Mouse (Mus musculus): Measurements from ENCODE around the gene Madcam1.
A peak's percentile ranks its signal among the peaks of the same experiment; 100 is the strongest.

The Madcam1 gene

DNA sequence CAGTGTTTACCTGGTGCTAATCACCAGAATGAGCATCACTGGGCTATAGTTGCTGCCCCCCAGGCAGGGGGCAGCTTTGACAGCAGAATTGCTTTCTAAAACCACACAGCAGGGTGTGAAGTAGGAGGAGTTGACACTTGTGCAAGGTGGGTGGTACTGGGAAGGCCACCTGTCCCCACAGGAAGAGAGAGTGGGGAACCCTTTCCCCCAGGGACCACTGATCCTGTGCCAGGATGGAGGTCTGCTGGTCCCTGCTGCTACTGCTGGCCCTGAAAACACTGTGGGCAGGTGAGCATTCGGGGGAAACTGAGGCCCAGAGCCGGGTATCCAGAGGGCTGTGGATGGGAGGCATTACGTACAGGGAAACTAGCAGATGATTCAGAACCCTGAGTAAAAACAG, 24.8 kb downstream of the Madcam1 start:
- no peak for DNase-seq (ENCODE audit: low read depth)

DNA sequence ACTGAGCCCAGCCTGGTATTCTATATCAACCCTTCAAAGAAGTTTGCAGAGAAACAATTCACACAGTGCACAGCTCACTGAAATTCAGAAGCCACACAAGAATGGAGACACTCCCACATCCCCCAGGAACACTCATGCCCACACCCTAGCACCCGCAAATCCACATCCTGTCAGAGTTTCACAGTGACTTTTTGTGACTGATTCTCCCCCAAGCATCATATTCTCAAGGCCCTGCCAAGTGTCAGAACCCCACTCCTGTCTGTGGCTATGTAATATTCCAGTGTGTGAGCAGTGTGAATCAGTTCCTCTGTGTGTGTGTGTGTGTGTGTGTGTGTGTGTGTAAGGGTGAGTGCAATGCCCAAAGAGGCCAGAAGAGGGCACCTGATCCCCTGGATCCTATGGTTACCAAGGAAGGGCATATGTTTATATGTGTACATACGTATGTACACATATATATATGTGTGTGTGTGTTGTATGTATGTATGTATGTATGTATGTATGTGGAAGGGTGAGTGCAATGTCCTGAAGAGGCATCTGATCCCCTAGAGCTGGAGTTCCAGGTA, 27.7 kb downstream of the Madcam1 start:
- no peak for DNase-seq (ENCODE audit: low read depth)

DNA sequence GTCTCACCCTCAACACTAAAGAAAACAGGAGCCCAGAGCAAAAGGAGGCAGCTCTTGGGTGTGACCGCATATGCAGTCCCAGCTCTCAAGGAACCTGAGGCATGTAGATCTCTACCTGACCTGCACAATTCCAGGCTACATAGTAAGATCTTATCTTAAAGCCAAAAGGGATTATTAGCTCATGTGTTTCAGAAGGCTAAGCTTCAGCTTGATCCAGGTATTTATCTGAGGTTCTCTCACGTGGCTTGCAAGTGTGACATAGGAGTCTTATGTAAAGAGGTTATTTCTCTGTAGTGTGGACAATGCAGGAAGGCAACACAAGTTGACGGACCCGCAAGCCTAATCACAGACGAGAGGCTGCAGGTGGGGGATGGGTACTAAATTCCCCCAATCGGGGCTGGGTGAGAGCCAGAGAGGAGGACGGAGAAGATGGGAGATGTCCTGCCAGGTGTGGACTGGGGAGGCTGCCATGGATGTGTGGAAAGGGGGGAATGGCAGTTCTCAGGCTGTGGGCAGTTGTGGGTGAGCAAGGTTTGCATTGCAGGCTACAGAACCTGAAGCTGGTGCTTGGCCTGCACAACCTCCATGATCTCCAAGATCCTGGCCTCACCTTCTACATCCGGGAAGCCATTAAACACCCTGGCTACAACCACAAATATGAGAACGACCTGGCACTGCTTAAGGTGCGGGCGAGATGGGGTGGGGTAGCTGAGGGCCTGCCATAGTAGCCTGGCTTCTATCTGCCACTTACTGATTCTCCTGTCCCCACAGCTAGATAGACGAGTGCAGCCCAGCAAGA, 29.4 kb downstream of the Madcam1 start:
- DNase-seq (ENCODE audit: low read depth) = no peak

DNA sequence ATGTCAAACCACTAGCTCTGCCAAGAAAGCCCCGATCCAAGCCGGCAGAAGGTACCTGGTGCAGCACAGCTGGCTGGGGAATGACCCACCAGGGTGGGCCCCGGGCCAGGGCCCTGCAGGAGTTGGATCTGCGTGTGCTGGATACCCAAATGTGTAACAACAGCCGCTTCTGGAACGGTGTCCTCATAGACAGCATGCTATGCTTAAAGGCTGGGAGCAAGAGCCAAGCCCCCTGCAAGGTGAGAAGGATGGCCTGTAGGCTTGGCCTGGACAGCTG, 30.0 kb downstream of the Madcam1 start:
- no peak for DNase-seq (ENCODE audit: low read depth)

DNA sequence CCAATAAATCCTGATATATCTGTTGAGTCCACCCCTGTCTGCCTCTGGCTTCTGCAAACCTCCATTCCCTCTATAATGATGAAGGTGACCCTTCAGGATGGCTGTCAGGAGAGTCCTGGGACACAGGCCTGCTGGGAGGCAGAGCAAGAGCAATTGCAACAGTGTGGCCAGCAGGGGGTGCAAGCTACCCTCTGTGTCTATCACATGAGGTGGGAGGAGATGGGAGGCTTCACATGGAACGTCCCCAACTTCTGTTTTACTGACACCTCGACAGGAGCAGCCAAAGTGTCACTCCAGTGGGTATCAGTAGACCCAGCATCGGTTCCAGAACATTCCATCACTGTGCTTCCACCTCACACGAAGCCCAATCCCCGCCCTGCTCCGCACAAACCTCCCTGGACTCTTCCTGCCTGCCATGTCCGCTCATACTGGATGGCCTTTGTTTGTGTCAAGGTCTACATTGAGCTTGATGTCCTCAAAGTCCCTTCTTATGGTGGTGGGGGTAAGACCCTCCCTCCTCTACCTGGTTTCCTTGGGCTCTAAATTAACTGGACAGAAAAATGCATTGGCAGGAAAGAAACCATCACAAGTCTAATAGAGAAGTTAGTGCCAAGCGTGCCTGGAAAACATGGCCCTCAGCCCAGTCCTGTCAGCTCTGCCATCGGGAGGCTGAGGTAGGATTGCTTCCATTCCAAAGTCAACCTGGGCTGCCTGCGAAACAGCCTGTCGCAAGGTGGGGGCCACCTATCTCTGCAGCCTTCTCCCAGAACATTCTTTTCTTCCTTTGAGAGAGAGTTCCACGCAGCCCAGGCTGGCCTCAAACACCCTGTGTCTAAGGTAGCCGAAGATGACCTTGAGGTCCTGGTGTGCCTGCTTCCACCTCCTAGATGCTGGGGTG, 31.1 kb downstream of the Madcam1 start:
- DNase-seq (ENCODE audit: low read depth) = peak; percentile 88

DNA sequence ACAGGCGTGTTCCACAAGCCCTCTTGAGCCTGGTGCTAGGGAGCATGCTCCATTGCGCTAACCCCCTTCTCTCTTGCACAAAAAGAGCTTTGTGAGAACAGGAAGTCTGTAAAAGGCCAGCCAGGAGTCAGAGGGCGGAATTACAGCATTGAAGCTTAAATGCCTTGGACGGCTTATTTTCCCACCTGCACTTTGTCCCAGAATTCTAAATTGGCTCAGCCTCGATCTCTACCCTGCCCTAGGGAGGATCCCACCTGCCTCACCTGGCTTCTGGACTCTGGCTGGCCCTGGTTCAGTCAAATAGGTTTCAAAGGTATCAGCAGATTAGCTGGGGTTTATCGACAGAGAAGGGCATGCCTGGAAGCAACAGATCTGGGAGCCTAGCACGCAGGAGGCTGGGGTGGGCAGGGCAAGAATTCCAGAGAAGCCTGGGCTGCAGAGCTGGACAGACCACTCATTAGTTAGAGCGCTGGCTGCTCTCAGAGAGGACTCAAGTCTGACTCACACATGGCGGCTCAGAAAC, 31.8 kb downstream of the Madcam1 start:
- DNase-seq (ENCODE audit: low read depth) = peak; percentile 72

DNA sequence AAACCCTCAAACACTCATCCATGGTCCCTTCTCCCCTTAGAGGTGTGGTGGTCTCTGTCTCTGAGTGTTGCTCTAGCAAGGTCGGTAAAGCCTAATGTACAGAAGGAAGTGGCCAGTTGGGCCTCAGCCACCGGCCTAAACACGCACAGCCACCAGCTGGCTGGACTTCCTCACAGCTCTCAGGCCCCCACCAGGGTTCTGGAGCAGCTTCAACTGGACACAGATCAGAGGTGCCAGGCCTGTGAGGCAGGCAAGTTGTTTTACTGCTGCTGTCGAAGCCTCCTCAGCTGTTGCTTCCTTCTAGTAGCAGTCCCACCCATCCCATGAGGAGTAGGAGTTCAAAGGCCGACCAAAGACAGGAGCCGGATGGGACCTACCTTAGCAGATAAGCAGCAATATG, 33.6 kb downstream of the Madcam1 start:
- DNase-seq (ENCODE audit: low read depth) = no peak

DNA sequence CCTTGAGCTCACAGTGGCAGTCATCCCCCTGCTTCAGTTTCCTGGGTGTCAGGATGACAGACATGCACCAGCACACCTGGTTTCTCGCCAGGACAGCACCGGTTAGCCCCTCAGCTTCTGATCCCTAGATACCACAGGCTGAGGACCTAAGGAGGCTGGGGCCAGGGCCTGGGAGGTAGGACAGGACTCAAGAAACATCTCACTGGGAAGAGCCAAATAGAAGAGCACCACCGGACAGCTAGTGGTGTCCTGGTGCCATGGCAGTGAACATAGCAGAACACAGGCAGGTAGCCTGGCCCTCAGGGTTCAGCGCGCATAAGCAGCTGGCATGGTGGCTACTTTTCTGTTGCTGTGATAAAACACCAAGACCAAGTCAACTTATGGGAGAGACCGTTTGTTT, 34.1 kb downstream of the Madcam1 start:
- no peak for DNase-seq (ENCODE audit: low read depth)

DNA sequence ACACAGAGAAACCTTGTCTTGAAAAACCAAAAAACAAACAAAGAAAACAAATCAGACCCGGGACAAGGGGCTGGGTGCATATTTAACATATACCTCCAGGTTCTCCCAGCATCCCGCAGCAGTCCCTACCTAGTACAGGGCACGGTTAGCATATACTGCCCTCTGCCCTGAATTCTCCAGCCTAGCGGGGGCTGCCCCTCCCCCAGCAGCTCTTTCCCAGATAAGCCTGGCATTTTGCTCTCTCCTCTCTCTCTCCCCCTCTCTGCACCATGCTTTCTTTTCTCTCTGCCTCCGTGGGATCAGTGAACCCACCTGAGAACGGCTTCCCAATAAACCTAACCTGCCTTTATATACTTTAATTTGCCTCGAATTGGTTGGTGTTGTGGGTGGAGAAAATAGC, 36.3 kb downstream of the Madcam1 start:
- DNase-seq (ENCODE audit: low read depth) = no peak

DNA sequence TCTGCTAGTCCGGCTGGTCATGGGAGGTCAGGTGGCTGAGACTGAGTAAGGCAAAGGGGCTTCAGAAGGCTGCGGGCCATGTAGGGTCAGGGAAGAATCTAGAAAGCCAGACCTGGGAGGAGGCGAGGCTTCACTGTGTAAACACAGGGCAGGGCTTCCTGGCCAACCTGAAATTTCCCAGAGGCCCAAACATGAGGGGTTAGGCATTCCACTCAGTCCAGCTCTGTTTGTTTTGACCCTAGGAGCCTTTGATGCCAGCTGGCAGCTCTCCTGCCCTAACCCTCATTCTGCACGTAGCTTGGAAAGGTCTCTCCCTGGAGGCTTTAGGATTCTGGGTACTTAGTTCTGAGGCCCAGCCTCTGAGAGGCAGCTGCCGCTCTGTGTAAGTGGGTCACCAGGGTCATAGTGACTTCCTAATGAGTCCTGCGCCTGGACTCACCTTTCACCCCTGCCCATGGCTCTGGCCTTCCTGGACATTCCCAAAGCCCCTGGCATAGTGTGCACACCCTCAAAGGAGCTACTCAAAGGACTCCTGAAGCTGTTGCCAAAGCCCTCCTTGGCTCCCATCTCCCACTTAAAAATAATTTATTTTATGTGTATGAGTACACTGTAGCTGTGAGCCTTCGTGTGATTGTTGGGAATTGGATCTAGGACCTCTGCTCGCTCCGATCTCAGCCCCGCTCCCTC, 37.2 kb downstream of the Madcam1 start:
- peak; percentile 61 for DNase-seq (ENCODE audit: low read depth)

DNA sequence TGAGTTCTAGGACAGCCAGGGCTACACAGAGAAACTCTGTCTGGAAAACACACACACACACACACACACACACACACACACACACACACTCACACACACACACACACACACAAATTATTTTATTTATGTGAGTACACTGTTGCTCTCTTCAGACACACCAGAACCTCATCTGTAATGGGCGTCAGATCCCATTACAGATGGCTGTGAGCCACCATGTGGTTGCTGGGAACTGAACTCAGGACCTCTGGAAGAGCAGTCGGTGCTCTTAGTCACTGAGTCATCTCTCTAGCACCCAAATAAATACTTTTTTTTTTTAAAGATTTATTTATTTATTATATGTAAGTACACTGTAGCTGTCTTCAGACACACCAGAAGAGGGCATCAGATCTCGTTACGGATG, 38.6 kb downstream of the Madcam1 start:
- peak; percentile 58 for DNase-seq (ENCODE audit: low read depth)

DNA sequence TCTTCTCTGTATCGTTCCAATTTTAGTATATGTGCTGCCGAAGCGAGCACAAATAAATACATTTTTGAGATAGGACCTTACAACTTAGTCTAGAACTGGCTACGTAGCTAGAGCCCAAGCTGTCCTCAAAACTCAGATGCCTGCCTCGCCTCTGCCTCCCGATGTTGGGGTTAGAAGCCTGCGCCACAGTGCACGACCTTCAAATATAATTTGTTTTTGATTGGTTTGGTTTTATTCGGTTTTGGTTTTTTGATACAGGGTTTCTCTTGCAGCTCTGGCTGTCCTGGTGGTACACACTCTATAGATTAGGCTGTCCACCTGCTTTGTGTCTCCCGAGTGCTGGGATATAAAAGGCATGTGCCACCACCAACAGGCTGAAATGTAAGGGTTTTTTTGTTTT, 39.2 kb downstream of the Madcam1 start:
- DNase-seq (ENCODE audit: low read depth) = no peak

DNA sequence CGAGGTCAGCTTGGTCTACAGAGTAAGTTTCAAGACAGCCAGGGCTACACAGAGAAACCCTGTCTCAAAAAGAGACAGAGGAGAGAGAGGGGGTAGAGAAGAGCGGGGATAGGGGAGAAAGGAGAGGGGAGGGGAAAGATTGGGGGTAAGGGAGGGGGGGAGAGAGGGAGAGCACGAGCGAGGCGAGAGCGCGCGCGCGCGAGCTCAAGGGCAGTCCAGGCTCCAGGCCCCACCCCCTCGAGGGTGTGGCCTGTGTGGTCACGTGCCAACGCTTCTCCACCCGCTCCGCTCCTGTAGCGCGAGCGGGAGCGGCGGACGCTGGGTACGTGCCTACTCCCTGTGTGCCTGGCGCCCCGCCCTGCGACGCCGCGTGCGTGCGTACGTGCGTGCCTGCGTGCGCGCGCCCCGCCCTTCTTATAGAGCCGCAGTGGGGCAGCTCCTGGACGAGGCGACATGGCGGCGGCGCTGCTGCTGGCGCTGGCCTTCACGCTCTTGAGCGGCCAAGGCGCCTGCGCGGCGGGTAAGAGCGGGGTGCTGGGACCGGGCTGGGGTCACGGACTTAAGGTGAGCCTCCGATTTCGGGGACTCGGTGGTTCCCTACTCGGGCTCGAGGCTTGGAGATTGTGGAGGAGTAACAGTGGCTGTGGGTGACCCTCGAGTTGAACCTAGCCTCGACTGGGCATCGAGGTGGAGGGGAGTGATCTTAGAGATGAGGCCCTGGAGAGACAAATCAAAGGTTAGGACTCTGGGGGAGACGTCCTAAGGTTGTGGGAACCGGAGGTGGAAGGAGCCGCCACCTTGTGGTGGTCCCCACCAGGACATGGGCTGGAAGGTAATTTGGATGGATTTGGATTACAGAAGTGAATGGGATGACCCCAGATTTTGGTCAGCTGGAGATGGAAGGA, 40.0 kb downstream of the Madcam1 start, which contains the start of gene Bsg:
Gene Bsg, plus strand, starts transcription at position 427 of the 905 bp plus-strand sequence.
- peak; percentile 100 for DNase-seq (ENCODE audit: low read depth)

DNA sequence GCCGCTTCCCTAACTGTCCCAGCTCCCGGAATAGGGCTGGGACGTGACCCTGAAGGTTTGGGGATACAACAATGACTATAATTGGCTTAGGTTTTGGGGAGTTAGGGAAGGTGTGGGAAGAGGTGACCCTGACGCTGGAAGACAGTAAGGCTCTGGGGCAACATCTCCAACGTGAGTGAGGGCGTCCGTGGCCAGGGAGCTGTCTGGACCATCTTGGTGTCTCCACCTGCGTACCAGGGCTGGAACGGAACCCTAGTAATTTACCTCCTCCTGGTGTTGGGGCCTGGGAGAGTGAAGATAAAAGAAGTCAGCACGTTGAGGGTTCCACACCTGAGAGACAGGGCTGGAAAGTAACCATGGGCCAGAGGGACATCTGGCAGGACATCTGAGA, 40.6 kb downstream of the Madcam1 start:
- DNase-seq (ENCODE audit: low read depth) = no peak

DNA sequence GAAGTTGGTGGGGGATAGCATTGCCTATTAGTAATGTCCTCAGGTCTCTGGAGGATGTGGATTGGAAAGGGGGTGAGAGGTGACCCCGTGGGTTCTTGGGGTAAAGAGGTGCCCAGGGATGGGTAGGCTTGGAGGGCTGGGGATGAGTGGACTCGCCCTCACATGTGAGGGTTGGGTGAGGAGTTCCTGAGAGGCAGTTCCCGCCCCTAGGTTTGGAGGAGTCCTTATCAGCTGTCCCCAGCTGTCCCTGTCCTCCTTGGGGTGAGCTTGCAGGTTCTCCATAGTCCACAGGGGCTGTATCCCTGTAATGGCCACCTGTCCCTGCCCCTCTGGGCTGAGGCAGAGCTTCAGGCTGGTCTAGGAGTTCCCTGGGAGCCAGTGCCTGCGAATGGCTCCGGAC, 41.6 kb downstream of the Madcam1 start:
- DNase-seq (ENCODE audit: low read depth) = no peak

DNA sequence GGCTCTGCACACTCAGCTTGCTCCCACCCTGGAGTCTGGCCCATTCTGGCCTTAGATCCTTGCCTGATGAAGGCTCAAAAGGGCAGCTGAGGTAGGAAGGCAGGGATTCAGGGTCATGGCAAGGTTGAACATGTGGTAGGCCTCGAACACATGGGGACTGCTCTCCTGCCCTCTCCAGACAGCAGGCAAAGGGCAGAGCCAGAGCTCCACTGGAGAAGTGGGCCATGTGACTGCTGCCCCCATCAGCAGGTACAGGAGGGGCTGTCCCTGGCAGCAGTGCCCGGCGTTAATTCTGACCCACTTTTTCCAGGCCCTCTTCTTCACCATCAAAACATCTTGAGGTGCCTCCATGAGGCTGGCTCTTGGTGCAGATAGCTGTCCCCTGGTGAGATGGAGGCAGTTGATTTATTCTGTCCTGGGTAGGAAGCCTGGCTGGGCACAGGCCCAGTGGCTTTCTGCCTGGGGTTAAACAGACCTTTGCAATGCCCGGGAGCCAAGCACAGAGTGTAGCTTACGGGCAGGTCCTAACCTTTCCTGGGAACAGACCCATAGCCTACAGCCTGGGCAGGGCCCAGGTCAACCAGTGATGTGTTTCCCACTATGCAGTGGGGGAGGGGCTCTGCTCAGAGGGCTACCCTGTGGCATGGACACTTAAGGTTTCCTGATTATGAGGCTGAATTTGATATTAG, 42.2 kb downstream of the Madcam1 start:
- DNase-seq (ENCODE audit: low read depth) = no peak

DNA sequence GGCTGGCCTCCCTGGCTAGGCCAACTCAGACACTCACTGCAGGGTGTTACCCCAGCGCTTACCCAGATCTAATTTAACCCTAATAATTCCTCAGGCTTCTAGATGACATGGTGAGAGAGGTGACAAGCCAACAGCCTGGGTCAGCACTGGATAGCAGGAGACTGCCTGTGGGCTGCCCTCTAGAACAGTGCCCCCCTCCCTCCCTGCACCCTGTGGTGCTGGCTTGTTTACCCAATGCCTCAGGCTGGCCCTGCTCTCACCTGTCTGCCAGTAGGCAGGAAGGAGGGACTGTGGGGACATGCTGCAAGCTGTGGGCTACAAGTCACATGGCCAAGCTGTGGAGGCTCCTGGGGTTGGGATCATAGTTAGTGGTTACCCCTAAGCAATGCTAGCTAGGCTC, 42.8 kb downstream of the Madcam1 start:
- no peak for DNase-seq (ENCODE audit: low read depth)

DNA sequence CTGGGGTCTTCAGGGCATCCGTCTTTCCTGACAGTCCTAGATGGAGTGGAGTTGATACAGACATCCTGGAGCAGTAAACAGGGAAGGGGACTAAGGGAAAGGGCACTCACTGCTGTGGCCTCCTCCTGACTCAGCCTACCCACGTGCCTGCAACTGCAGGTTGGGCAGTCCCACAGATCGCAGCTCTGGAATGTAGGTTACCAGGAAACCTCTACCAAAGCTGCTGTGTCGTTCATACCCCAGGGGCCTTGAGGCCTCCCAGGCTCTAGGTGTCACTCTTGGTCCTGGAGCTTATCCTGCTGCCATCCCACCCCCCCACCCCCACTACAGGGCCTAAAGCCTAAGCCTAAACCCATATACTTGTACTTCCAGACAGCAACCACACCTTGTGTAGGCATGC, 43.4 kb downstream of the Madcam1 start:
- no peak for DNase-seq (ENCODE audit: low read depth)

DNA sequence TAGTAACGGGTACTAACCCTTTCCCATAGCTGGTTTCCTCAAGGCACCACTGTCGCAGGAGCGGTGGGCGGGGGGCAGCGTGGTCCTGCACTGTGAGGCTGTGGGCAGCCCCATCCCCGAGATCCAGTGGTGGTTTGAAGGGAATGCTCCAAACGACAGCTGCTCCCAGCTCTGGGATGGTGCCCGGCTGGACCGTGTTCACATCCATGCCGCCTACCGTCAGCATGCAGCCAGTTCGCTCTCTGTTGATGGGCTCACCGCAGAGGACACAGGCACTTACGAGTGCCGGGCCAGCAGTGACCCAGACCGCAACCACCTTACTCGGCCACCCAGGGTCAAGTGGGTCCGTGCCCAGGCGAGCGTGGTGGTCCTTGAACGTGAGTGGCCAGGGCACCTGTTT, 44.3 kb downstream of the Madcam1 start:
- no peak for DNase-seq (ENCODE audit: low read depth)

DNA sequence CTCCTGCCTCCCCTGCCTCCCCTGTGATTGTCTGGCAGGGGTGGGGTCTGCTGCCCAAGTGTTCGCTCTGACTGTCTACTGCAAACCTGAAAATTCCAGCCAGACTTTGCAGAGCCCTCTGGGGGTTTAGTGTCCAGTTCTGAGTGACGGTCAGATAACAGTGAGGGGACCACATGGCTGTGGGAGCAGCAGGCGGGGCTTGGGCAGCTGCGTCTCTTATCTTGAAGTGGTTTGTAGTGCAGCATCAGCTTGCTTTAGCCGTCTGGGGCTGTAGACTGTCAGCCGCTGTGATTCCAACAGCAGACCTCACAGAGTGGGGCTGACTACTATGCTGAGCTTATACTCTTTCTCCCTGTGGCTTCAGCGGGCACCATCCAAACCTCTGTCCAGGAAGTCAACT, 44.9 kb downstream of the Madcam1 start:
- DNase-seq (ENCODE audit: low read depth) = no peak

DNA sequence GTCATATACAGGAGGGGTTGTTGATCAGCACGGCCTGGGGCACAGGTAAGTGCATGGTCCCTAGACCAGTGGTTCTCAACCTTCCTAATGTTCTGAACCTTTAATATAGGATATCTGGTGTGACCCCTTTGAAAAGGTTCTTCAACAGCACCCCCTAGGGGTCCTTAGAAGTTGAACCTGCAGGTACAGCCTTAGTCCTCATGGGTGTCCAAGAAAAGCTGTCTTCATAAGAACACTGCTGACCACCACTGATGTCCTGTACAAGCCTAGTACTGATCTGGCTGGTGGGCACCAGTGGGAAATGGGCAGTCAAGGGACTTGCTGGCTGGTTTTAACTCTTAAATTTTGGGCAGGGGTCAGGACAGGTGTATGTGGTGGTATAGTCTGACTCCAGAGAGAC, 47.7 kb downstream of the Madcam1 start:
- peak; percentile 48 for DNase-seq (ENCODE audit: low read depth)

Measured in NIH3T3 (cell line).